Comparison of ENCODE assay signal across 8 mouse cellular contexts in genomic region chr5:129063792-129064087, GRCm38 (mm10). TPM values are rescaled to one million over a fixed set of nuclear protein-coding genes. Genes with fewer than 3 reads are reported as not detected.
DNase-seq lines count a peak whose midpoint lies in the region; ATAC-seq and TF ChIP-seq lines count a peak whose summit lies in the region.
"Had no signal": no experiment of that assay in that cellular context is flagged by ENCODE, and none has a peak within 500 bp of the region (broad histone marks: within the 10 kb centered on the region; RNA-seq: fewer than 3 reads in every experiment).

No protein-coding gene starts in this region.

- WGBS in liver, adult 2 months = 47% methylated on average over 8 of the region's 8 CpGs
- 46% methylated on average over 8 of the region's 8 CpGs for WGBS in liver, embryonic 11.5 days
- 56% methylated on average over 8 of the region's 8 CpGs for WGBS in forebrain, embryonic 11.5 days
- WGBS in intestine, embryonic 15.5 days = 36% methylated on average over 8 of the region's 8 CpGs
- 47% methylated on average over 8 of the region's 8 CpGs for WGBS in neural tube, embryonic 14.5 days

- peak; percentile 2; the same call in 1 of the 2 replicates for TF ChIP-seq CTCF in liver, adult 2 months (IDR thresholded peaks at IDR 0.05; ENCODE audit: low read depth, low read length)

- no peak overlapping the region for H3K4me3 ChIP-seq in liver, adult 2 months (ENCODE audit: insufficient read depth, low read depth, low read length)
- H3K4me3 ChIP-seq in liver, embryonic 11.5 days (ENCODE audit: low read depth, low read length) = no peak overlapping the region
- H3K4me3 ChIP-seq in forebrain, embryonic 11.5 days (ENCODE audit: low read depth, low read length) = no peak overlapping the region
- H3K4me3 ChIP-seq in intestine, embryonic 15.5 days (replicated peaks) = 0 out of 2 replicates have a peak overlapping the region, but pooled peaks have one; percentile 15
- H3K4me3 ChIP-seq in neural tube, embryonic 14.5 days (ENCODE audit: low read depth, low read length) = no peak overlapping the region
- H3K4me3 ChIP-seq: erythroblast, embryonic 14.5 days had no signal

- ATAC-seq in liver, embryonic 11.5 days (replicated peaks; ENCODE audit: low FRiP score) = no peak
- no peak for ATAC-seq in forebrain, embryonic 11.5 days (replicated peaks; ENCODE audit: low FRiP score)
- ATAC-seq in intestine, embryonic 15.5 days = peak; percentile 18; the same call in 1 of the 2 replicates
- ATAC-seq in neural tube, embryonic 14.5 days (ENCODE audit: low read depth) = no peak

- H3K79me2 ChIP-seq in liver, adult 2 months (ENCODE audit: control insufficient read depth, insufficient read depth, low read length) = no peaks in the 10 kb centered on the region

- no peaks in the 10 kb centered on the region for H3K27me3 ChIP-seq in liver, adult 2 months (ENCODE audit: control insufficient read depth, insufficient read depth, low read length)
- H3K27me3 ChIP-seq in liver, embryonic 11.5 days (replicated peaks; ENCODE audit: control insufficient read depth, insufficient read depth, low read length) = no peaks in the 10 kb centered on the region; the same call in 1 of the 2 replicates
- H3K27me3 ChIP-seq in forebrain, embryonic 11.5 days (ENCODE audit: control insufficient read depth, insufficient read depth, low read length) = no peaks in the 10 kb centered on the region; the same call in 1 of the 2 replicates
- H3K27me3 ChIP-seq in intestine, embryonic 15.5 days (replicated peaks) = no peaks in the 10 kb centered on the region
- no peaks in the 10 kb centered on the region for H3K27me3 ChIP-seq in neural tube, embryonic 14.5 days (ENCODE audit: control insufficient read depth, insufficient read depth, low read length)

- no peaks in the 10 kb centered on the region for H3K36me3 ChIP-seq in liver, adult 2 months (ENCODE audit: control insufficient read depth, insufficient read depth, low read length)
- no peaks in the 10 kb centered on the region for H3K36me3 ChIP-seq in liver, embryonic 11.5 days (ENCODE audit: control insufficient read depth, insufficient read depth, low read length)
- no peaks in the 10 kb centered on the region for H3K36me3 ChIP-seq in forebrain, embryonic 11.5 days (ENCODE audit: control insufficient read depth, insufficient read depth, low read length)
- no peaks in the 10 kb centered on the region for H3K36me3 ChIP-seq in intestine, embryonic 15.5 days
- H3K36me3 ChIP-seq in neural tube, embryonic 14.5 days (ENCODE audit: control insufficient read depth, insufficient read depth, low read length) = no peaks in the 10 kb centered on the region

- no peak overlapping the region for H3K4me2 ChIP-seq in liver, embryonic 11.5 days
- peak overlapping the region; percentile 46; the same call in 1 of the 2 replicates for H3K4me2 ChIP-seq in forebrain, embryonic 11.5 days (ENCODE audit: low read depth, low read length, severe bottlenecking)
- H3K4me2 ChIP-seq in intestine, embryonic 15.5 days (replicated peaks) = peak overlapping the region; percentile 45
- H3K4me2 ChIP-seq in neural tube, embryonic 14.5 days (ENCODE audit: low read depth, low read length) = peak overlapping the region; percentile 42

- TF ChIP-seq POLR2A in liver, adult 2 months (IDR thresholded peaks at IDR 0.05; ENCODE audit: extremely low read depth, insufficient read depth, low read length) = no peak

- no peaks in the 10 kb centered on the region for H3K4me1 ChIP-seq in liver, adult 2 months (ENCODE audit: control insufficient read depth, insufficient read depth, low read length)
- H3K4me1 ChIP-seq in liver, embryonic 11.5 days (replicated peaks; ENCODE audit: control insufficient read depth, insufficient read depth, low read length) = no peaks in the 10 kb centered on the region
- H3K4me1 ChIP-seq in forebrain, embryonic 11.5 days (replicated peaks; ENCODE audit: control insufficient read depth, insufficient read depth, low read length) = peaks cover 6% of the 10 kb centered on the region
- peaks cover 8% of the 10 kb centered on the region; the same call in 1 of the 2 replicates for H3K4me1 ChIP-seq in intestine, embryonic 15.5 days (replicated peaks)
- no peaks in the 10 kb centered on the region for H3K4me1 ChIP-seq in neural tube, embryonic 14.5 days (ENCODE audit: control insufficient read depth, insufficient read depth, low read length)

- H3K9me3 ChIP-seq in liver, embryonic 11.5 days (ENCODE audit: control insufficient read depth, low read length) = no peaks in the 10 kb centered on the region
- H3K9me3 ChIP-seq in forebrain, embryonic 11.5 days (ENCODE audit: control insufficient read depth, low read length) = no peaks in the 10 kb centered on the region; the same call in 1 of the 2 replicates
- H3K9me3 ChIP-seq in intestine, embryonic 15.5 days = no peaks in the 10 kb centered on the region
- H3K9me3 ChIP-seq in neural tube, embryonic 14.5 days (ENCODE audit: control insufficient read depth, low read length) = no peaks in the 10 kb centered on the region

- H3K9ac ChIP-seq in liver, adult 2 months (ENCODE audit: low read depth, low read length) = no peak overlapping the region
- H3K9ac ChIP-seq in liver, embryonic 11.5 days (ENCODE audit: low read depth, low read length) = no peak overlapping the region
- no peak overlapping the region; the same call in 1 of the 2 replicates for H3K9ac ChIP-seq in forebrain, embryonic 11.5 days (ENCODE audit: low read length)
- no peak overlapping the region for H3K9ac ChIP-seq in intestine, embryonic 15.5 days
- no peak overlapping the region for H3K9ac ChIP-seq in neural tube, embryonic 14.5 days (replicated peaks; ENCODE audit: low read depth, low read length)

- no peak overlapping the region for H3K27ac ChIP-seq in liver, adult 2 months (replicated peaks; ENCODE audit: insufficient read depth, low read depth, low read length)
- H3K27ac ChIP-seq in liver, embryonic 11.5 days (ENCODE audit: low read depth, low read length) = no peak overlapping the region
- no peak overlapping the region for H3K27ac ChIP-seq in forebrain, embryonic 11.5 days (ENCODE audit: low read depth, low read length)
- no peak overlapping the region for H3K27ac ChIP-seq in intestine, embryonic 15.5 days
- H3K27ac ChIP-seq in neural tube, embryonic 14.5 days (ENCODE audit: low read depth, low read length) = no peak overlapping the region

- DNase-seq in liver, adult 2 months (ENCODE audit: extremely low read depth, low read depth, low spot score) = no peak
- DNase-seq in liver, embryonic 11.5 days (ENCODE audit: low spot score) = no peak
- DNase-seq in forebrain, embryonic 11.5 days (ENCODE audit: low spot score) = no peak
- no peak for DNase-seq in embryo, embryonic 10.5 days (ENCODE audit: low spot score)
- DNase-seq in frontal cortex, postnatal 10 days (ENCODE audit: low spot score in 2 of 2) = no peak

RNA-seq across cellular contexts. Expression of gene Adgrd1, which starts 32.8 kb away (rescaled TPM):
- total RNA-seq in liver, adult 2 months (2014; rRNA removed) = 0.18 and 0.20 TPM in 2 replicates
- 0.52 and 0.66 TPM in 2 replicates for polyA plus RNA-seq in liver, adult 2 months (2012; rRNA removed)
- not detected in 2 replicates for polyA plus RNA-seq in liver, embryonic 11.5 days (2014; fragmentation: Nextera tagmentation; extraction: Ambion mirVana)
- not detected in 2 replicates for polyA plus RNA-seq in forebrain, embryonic 11.5 days (2014; fragmentation: Nextera tagmentation; extraction: Ambion mirVana)
- polyA plus RNA-seq in intestine, embryonic 15.5 days (2015; fragmentation: Nextera tagmentation; extraction: Ambion mirVana) = 1.2 and 1.3 TPM in 2 replicates
- polyA plus RNA-seq in neural tube, embryonic 14.5 days (2014; fragmentation: Nextera tagmentation; extraction: Ambion mirVana) = 0.08 and 0.55 TPM in 2 replicates
- polyA plus RNA-seq: erythroblast, embryonic 14.5 days had no signal

RNA-seq across cellular contexts. Expression of gene Ran, which starts 43.9 kb away (rescaled TPM):
- total RNA-seq in liver, adult 2 months (2014; rRNA removed) = 90.9 and 99.5 TPM in 2 replicates
- polyA plus RNA-seq in liver, adult 2 months (2012; rRNA removed) = 46.8 and 50.5 TPM in 2 replicates
- polyA plus RNA-seq in liver, embryonic 11.5 days (2014; fragmentation: Nextera tagmentation; extraction: Ambion mirVana) = 878 and 928 TPM in 2 replicates
- polyA plus RNA-seq in forebrain, embryonic 11.5 days (2014; fragmentation: Nextera tagmentation; extraction: Ambion mirVana) = 917 and 946 TPM in 2 replicates
- 527 and 602 TPM in 2 replicates for polyA plus RNA-seq in intestine, embryonic 15.5 days (2015; fragmentation: Nextera tagmentation; extraction: Ambion mirVana)
- 305 and 317 TPM in 2 replicates for polyA plus RNA-seq in neural tube, embryonic 14.5 days (2014; fragmentation: Nextera tagmentation; extraction: Ambion mirVana)

RNA-seq across cellular contexts. Expression of gene Stx2, which starts 55.4 kb away (rescaled TPM):
- 9.4 and 9.7 TPM in 2 replicates for total RNA-seq in liver, adult 2 months (2014; rRNA removed)
- polyA plus RNA-seq in liver, adult 2 months (2012; rRNA removed) = 12.2 and 13.0 TPM in 2 replicates
- polyA plus RNA-seq in liver, embryonic 11.5 days (2014; fragmentation: Nextera tagmentation; extraction: Ambion mirVana) = 87.3 and 98.4 TPM in 2 replicates
- polyA plus RNA-seq in forebrain, embryonic 11.5 days (2014; fragmentation: Nextera tagmentation; extraction: Ambion mirVana) = 29.6 and 32.3 TPM in 2 replicates
- 21.1 and 24.1 TPM in 2 replicates for polyA plus RNA-seq in intestine, embryonic 15.5 days (2015; fragmentation: Nextera tagmentation; extraction: Ambion mirVana)
- polyA plus RNA-seq in neural tube, embryonic 14.5 days (2014; fragmentation: Nextera tagmentation; extraction: Ambion mirVana) = 14.4 and 26.8 TPM in 2 replicates
